In genomic region chr17:5443751-5444150, GRCm38 (mm10) we compare ENCODE assay signal across 16 mouse cellular contexts. TPM values are rescaled to one million over a fixed set of nuclear protein-coding genes. Genes with fewer than 3 reads are reported as not detected.
DNase-seq lines count a peak whose midpoint lies in the region; ATAC-seq lines count a peak whose summit lies in the region.
"Had no signal": no experiment of that assay in that cellular context is flagged by ENCODE, and none has a peak within 500 bp of the region (broad histone marks: within the 10 kb centered on the region; RNA-seq: fewer than 3 reads in every experiment).

No protein-coding gene starts in this region.

- H3K4me1 ChIP-seq in kidney, embryonic 16.5 days (ENCODE audit: insufficient read depth, low read length), result peaks cover 12% of the 10 kb centered on the region
- H3K4me1 ChIP-seq in forebrain, embryonic 13.5 days, result peaks cover 14% of the 10 kb centered on the region
- H3K4me1 ChIP-seq in forebrain, embryonic 10.5 days, result peaks cover 16% of the 10 kb centered on the region

- no peak for ATAC-seq in kidney, embryonic 16.5 days (ENCODE audit: low FRiP score, low TSS enrichment)
- no peak for ATAC-seq in forebrain, embryonic 13.5 days
- ATAC-seq in megakaryocyte progenitor cell, adult 5-6 weeks (replicated peaks; ENCODE audit: poor library complexity), result no peak

- 46% methylated on average over 5 of the region's 5 CpGs for WGBS in kidney, embryonic 16.5 days
- 53% methylated on average over 5 of the region's 5 CpGs for WGBS in forebrain, embryonic 13.5 days
- WGBS in forebrain, embryonic 10.5 days, result 77% methylated on average over 5 of the region's 5 CpGs

- H3K27ac ChIP-seq in kidney, embryonic 16.5 days (ENCODE audit: low read length), result no peak overlapping the region
- no peak overlapping the region for H3K27ac ChIP-seq in forebrain, embryonic 13.5 days
- H3K27ac ChIP-seq in forebrain, embryonic 10.5 days, result no peak overlapping the region
- H3K27ac ChIP-seq: hindbrain, embryonic 12.5 days; layer of hippocampus, adult 2 months; neural tube, embryonic 15.5 days had no signal

- no peak overlapping the region for H3K4me3 ChIP-seq in kidney, embryonic 16.5 days (ENCODE audit: low read length)
- H3K4me3 ChIP-seq in forebrain, embryonic 13.5 days, result no peak overlapping the region
- H3K4me3 ChIP-seq in forebrain, embryonic 10.5 days, result no peak overlapping the region
- H3K4me3 ChIP-seq: hindbrain, embryonic 12.5 days; layer of hippocampus, adult 2 months; neural tube, embryonic 15.5 days had no signal

- H3K9me3 ChIP-seq in kidney, embryonic 16.5 days (ENCODE audit: low read length), result no peaks in the 10 kb centered on the region
- no peaks in the 10 kb centered on the region for H3K9me3 ChIP-seq in forebrain, embryonic 13.5 days (replicated peaks)
- no peaks in the 10 kb centered on the region for H3K9me3 ChIP-seq in forebrain, embryonic 10.5 days
- H3K9me3 ChIP-seq: hindbrain, embryonic 12.5 days; neural tube, embryonic 15.5 days had no signal

- no peak overlapping the region for H3K4me2 ChIP-seq in kidney, embryonic 16.5 days (replicated peaks; ENCODE audit: low read depth, low read length)
- H3K4me2 ChIP-seq in forebrain, embryonic 13.5 days, result no peak overlapping the region
- H3K4me2 ChIP-seq: heart, embryonic 11.5 days; hindbrain, embryonic 12.5 days; neural tube, embryonic 15.5 days had no signal

- DNase-seq in kidney, adult 18-20 months, result peak; percentile 40
- peak; percentile 43 for DNase-seq in adrenal gland, adult 2 months
- peak; percentile 48 to 65 for DNase-seq in kidney, postnatal 25 days
- DNase-seq in lung, postnatal 36 days, result peak; percentile 59
- no peak for DNase-seq in forebrain, embryonic 10.5 days (ENCODE audit: extremely low spot score, low spot score)
- DNase-seq: cerebellum, adult 9-11 months had no signal

- no peak overlapping the region for H3K9ac ChIP-seq in kidney, embryonic 16.5 days (replicated peaks; ENCODE audit: low read length)
- H3K9ac ChIP-seq in forebrain, embryonic 13.5 days, result no peak overlapping the region
- H3K9ac ChIP-seq: hindbrain, embryonic 12.5 days; neural tube, embryonic 15.5 days had no signal

- no peaks in the 10 kb centered on the region for H3K36me3 ChIP-seq in kidney, embryonic 16.5 days (ENCODE audit: insufficient read depth, low read length)
- H3K36me3 ChIP-seq in forebrain, embryonic 13.5 days (ENCODE audit: poor library complexity, severe bottlenecking), result no peaks in the 10 kb centered on the region
- H3K36me3 ChIP-seq in forebrain, embryonic 10.5 days (replicated peaks), result no peaks in the 10 kb centered on the region
- H3K36me3 ChIP-seq: hindbrain, embryonic 12.5 days; neural tube, embryonic 15.5 days had no signal

- H3K27me3 ChIP-seq in kidney, embryonic 16.5 days (ENCODE audit: insufficient read depth, low read length), result no peaks in the 10 kb centered on the region
- peaks cover 8% of the 10 kb centered on the region; the same call in 1 of the 2 replicates for H3K27me3 ChIP-seq in forebrain, embryonic 13.5 days
- H3K27me3 ChIP-seq in forebrain, embryonic 10.5 days (ENCODE audit: poor library complexity, severe bottlenecking), result peaks cover 10% of the 10 kb centered on the region; the same call in 1 of the 2 replicates

RNA-seq across cellular contexts. Expression of gene Tmem242, which starts 3.7 kb away (rescaled TPM):
- 140 and 141 TPM in 2 replicates for polyA plus RNA-seq in kidney, embryonic 16.5 days (2015; fragmentation: Nextera tagmentation; extraction: Ambion mirVana)
- 100 to 1,000 TPM; 107 to 142 TPM for total RNA-seq in adrenal gland, adult 2 months (2021)
- 4.9 and 10.6 TPM in 2 replicates for polyA plus RNA-seq in adrenal gland, adult 2 months (2012; rRNA removed)
- 112 and 114 TPM in 2 replicates for polyA plus RNA-seq in forebrain, embryonic 13.5 days (2015; fragmentation: Nextera tagmentation; extraction: Ambion mirVana)
- polyA plus RNA-seq in forebrain, embryonic 10.5 days (2016; fragmentation: Nextera tagmentation; extraction: Ambion mirVana), result 125 and 129 TPM in 2 replicates
- total RNA-seq in megakaryocyte progenitor cell, adult 5-6 weeks (2015), result 45.4 and 48.6 TPM in 2 replicates
- 40.3 and 41.4 TPM in 2 replicates for total RNA-seq in megakaryocyte progenitor cell, adult 5-6 weeks (2017)

RNA-seq across cellular contexts. Expression of gene Ldhal6b, which starts 25.2 kb away (rescaled TPM):
- not detected in 2 replicates for polyA plus RNA-seq in kidney, embryonic 16.5 days (2015; fragmentation: Nextera tagmentation; extraction: Ambion mirVana)
- total RNA-seq in adrenal gland, adult 2 months (2021), result under 1 TPM; 0.59 to 0.72 TPM
- 0.11 and 0.50 TPM in 2 replicates for polyA plus RNA-seq in adrenal gland, adult 2 months (2012; rRNA removed)
- 0.11 TPM in 1 of 2 replicates, not detected in the other for polyA plus RNA-seq in forebrain, embryonic 13.5 days (2015; fragmentation: Nextera tagmentation; extraction: Ambion mirVana)
- not detected in 2 replicates for polyA plus RNA-seq in forebrain, embryonic 10.5 days (2016; fragmentation: Nextera tagmentation; extraction: Ambion mirVana)
- total RNA-seq in megakaryocyte progenitor cell, adult 5-6 weeks (2015), result 0.10 and 0.52 TPM in 2 replicates
- 0.57 TPM in 1 of 2 replicates, not detected in the other for total RNA-seq in megakaryocyte progenitor cell, adult 5-6 weeks (2017)
- polyA plus RNA-seq: C2C12; embryonic facial prominence, embryonic 11.5 days; forebrain, embryonic 11.5 days; heart, embryonic 11.5 days; hindbrain, embryonic 12.5 days; neural tube, embryonic 15.5 days had no signal

RNA-seq across cellular contexts. Expression of gene Zdhhc14, which starts 48.6 kb away (rescaled TPM):
- 1.4 and 2.5 TPM in 2 replicates for polyA plus RNA-seq in kidney, embryonic 16.5 days (2015; fragmentation: Nextera tagmentation; extraction: Ambion mirVana)
- total RNA-seq in adrenal gland, adult 2 months (2021), result 1 to 10 TPM; 3.1 to 5.8 TPM
- polyA plus RNA-seq in adrenal gland, adult 2 months (2012; rRNA removed), result 2.3 and 2.8 TPM in 2 replicates
- 2.4 and 2.7 TPM in 2 replicates for polyA plus RNA-seq in forebrain, embryonic 13.5 days (2015; fragmentation: Nextera tagmentation; extraction: Ambion mirVana)
- 0.90 and 0.93 TPM in 2 replicates for polyA plus RNA-seq in forebrain, embryonic 10.5 days (2016; fragmentation: Nextera tagmentation; extraction: Ambion mirVana)
- total RNA-seq in megakaryocyte progenitor cell, adult 5-6 weeks (2015), result 2.1 and 2.2 TPM in 2 replicates
- total RNA-seq in megakaryocyte progenitor cell, adult 5-6 weeks (2017), result 1.00 and 1.7 TPM in 2 replicates
